Mouse (Mus musculus): Measurements from ENCODE around the gene Rap1b.
A peak's percentile ranks its signal among the peaks of the same experiment; 100 is the strongest.

The Rap1b gene

GRCm38 (mm10) chr10:117856001-117856720 lies 10.3 kb upstream of the Rap1b start:
- no peak for DNase-seq

DNA sequence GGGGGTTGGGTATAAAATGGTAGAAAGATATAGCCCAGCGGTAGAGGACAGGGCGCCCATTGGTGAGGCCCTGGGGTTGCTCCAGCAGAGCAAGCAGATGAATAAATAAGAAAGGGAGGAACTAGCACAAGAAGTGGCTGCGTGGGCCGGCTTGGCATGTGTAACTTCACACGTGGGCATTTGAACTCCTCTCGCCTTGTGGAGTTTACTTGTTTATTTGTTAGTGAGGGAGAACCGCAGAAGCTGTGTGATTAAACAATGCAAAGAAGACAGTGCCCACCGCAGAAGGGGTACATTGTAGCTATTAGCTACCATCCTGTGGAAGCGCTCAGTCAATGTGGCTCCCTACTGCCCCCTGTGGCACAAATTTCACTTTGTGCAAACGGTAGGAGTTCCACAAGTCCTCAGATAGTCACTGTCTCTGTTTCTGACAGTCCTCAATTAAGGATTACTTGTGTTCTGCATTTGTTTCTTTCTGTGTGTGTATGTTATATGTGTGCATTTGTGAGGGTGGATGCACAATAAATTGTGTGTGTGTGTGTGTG lies 6.9 kb upstream of the Rap1b start:
- DNase-seq = no peak

- no peak for DNase-seq
Observed at GRCm38 (mm10) chr10:117848981-117849380, 3.1 kb upstream of the Rap1b start.

DNA sequence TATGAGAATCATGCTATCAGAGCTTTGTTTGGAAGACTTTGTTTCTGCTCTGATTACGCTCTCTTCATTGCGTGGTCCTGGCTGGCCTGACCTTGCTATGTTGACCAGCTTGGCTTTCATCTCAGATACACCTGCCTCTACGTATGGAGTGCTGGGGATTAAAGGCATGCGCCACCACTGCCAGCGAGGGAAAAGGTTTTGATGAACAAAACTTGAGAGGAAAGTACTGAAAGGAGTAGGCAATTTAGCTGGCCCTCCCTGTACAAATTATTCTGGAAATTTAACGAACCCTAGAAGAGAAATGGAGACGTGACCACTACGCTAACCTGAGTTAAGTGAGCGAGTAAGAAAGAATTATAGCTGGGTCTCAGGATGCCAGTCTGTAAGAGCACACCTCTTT lies 961 bp upstream of the Rap1b start:
- DNase-seq = no peak

DNA sequence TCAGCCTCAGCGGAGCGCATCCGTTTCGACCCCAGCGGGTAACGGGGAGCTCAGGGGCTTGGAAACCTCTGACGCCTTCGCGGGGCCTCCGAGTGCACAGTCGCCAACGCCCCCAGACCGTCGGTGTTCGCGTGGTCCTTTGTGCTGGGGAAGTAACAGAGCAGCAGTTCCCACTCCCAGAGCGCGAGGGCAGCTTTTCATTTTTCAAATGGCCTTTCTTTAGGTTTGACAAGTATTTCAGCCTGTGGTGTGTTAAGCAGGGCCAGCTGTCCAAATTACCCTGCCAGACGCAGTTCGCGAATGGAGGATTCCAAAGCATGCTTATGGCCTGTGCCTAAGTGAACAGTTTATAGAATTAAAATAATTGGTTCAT lies 411 bp upstream of the Rap1b start:
- no peak for DNase-seq

DNA sequence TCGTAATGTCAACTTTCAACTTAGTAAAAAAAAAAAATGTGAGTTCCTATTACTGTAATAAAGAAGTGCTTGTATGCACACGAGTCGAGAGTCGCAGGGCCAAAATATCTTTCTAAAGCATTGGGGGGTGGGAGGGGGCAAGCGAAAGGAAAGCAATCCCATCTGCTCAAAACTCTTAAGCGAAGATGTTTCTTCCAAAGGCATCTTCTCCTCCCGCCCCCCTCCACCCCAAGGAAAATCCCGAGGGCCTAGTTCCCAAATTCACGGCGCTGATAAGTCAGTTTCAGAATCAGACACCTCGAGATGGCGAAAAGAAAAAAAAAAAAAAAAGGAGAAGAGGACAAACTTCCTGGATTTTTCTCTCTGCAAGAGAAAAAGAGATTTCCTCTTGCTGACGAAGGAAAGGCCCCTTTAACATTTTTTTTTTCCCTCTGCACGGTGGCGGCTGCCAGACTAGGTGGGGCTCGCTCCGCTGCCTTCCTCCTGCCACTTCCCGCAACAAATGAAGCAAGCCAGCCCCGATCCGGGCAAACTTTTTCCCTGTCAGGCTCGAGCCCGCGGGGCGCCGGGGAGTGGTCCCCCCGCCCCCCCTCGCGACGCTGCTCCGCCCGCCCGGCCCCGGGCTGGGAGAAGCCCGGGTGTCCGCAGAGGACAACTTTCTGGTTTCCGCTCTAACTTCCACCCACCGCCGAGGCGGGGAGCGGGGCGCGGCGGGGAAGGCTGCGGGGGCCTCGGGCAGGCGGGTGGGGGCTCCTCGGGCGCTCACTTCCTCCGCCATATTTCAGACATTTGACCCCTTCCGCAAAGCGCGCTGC lies 846 bp downstream of the Rap1b start:
- DNase-seq = peak; percentile 74 to 82

DNA sequence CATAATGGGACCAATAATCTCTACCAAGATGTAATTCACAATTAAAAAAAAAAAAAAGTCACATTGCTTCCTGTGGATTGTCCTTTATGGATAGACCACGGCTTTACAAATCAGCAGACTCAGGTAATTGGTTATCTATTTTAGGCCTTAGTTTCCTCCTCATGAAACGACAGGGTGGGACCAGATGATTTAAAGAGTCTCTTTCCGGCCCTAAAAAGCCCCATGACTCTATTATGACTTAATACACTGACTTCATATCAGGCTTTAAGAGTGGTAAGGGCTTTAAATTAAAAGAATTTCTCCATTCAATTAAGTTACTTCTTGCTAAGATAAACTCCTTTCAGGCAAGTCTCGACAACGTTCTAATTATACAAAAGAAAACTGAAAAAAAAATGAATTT lies 1.6 kb downstream of the Rap1b start:
- no peak for DNase-seq

GRCm38 (mm10) chr10:117843690-117844089 lies 2.1 kb downstream of the Rap1b start:
- DNase-seq = no peak

- no peak for DNase-seq
Observed at GRCm38 (mm10) chr10:117841765-117842164, 4.1 kb downstream of the Rap1b start.

- DNase-seq = no peak
Observed at GRCm38 (mm10) chr10:117840431-117840995, 5.3 kb downstream of the Rap1b start.

DNA sequence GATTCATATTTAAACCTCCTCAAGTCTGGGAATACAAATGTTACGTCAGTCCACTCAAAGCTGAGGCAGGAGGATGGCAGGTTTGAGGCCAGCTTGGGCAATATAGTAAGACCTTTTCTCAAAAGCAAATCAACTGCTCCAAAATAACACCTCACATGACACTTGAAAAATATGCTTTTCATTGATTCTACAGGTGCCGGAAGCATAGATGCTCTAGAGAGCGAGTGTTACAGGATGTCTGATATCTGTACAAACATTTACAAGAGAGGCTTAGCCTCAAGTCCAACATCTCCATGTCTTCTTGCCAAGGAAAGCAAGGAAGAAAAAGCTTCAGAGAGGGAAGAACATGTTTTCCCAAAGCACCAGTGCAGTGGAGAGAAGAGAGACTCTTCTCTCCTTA lies 6.1 kb downstream of the Rap1b start:
- no peak for DNase-seq

DNA sequence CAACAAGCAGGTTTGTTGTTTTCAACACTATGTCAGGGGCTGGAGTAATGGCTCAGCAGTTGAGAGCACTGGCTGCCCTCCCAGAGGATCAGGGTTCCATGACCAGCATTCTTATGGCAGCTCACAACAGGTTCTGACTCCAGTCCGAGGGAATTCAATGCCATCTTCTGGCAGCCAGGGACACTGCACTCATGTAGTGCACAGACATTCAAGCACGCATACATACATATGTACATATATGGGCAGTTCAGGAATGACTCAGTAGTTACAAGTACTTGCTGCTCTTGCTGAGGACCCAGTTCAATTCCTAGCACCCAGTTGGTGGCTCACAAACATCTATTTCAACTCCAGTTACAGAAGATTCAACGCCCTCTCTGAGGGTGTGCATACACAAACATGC lies 6.9 kb downstream of the Rap1b start:
- DNase-seq = no peak

DNA sequence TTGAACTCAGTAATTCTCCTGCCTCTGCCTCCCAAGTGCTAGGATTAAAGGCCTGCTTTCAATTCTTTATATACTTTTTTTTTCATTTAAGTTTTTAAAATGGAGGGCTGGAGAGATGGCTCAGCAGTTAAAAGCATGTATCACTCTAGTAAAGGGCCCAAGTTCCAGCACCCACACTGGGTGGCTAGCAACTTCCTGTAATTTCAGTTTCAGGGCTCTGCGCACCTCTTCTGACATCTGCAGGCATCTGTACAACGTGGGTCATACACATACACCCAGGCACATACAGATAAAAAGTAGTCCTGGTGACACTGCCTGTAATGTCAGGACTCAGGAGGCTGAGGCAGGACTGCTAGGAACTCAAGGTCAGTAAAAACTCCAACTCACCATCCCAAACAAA lies 9.5 kb downstream of the Rap1b start:
- DNase-seq = peak in 1 of 2 experiments; percentile 39

DNA sequence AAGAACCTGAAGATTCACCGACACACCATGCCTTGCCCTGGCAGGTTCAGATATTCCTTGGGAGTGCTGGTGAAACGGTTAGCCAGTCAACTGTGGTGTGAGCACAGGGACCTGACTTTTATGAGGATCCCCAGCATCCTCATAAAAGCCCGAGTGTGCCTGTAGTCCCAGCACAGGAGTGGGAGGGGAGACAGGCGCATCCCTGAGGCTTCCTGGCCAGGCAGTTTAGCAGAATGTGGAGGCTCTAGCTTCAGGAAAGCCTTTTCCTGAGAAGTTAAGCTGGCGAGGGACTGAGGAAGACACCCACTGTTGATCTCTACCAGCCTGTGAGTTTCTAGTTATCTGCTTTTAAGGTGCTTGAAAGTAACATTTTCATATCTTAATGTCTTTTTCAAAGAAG lies 10.4 kb downstream of the Rap1b start:
- DNase-seq = no peak

DNA sequence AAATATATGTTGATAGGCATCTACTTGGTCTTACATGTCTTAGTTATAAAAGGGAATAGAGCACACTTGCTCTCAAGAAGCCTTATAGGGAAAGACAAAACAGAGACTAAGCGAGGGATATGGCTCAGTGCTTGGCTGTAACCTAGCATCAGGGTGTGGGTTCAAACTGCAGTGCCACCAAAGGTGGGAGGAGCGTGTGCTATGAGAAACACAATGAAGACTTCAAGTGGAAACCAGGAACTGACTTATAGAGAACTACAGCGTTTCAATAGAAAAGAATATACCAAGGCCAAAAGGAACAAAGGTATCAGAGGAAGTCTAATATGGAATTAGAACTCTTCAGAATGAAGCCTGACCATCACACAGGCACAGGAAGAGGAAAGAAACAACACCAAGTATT lies 15.0 kb downstream of the Rap1b start:
- no peak for DNase-seq

GRCm38 (mm10) chr10:117829472-117830155 lies 16.2 kb downstream of the Rap1b start:
- no peak for DNase-seq

- no peak for DNase-seq
Observed at GRCm38 (mm10) chr10:117829022-117829421, 16.8 kb downstream of the Rap1b start.

- no peak for DNase-seq
Observed at GRCm38 (mm10) chr10:117828536-117828935, 17.3 kb downstream of the Rap1b start.

GRCm38 (mm10) chr10:117824647-117825046 lies 21.2 kb downstream of the Rap1b start:
- no peak for DNase-seq

DNA sequence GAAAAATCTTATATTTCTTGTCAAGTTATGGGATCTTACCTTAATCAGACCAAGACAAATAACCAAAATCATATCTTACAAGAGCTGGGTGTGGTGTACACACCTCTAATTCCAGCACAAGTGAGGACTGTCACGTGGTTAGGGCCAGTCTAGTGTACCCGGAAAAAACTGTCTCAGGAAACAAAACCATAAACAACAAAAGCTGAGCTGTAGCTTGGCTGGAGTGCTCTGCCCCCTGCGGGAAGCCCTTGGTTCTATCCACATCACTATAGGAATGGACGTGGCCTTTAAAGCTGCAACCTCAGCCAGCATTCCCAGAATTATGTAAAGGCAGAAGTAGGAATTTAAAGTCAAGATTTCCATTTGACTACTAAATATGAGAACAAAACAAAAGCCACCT lies 21.7 kb downstream of the Rap1b start:
- no peak for DNase-seq

DNA sequence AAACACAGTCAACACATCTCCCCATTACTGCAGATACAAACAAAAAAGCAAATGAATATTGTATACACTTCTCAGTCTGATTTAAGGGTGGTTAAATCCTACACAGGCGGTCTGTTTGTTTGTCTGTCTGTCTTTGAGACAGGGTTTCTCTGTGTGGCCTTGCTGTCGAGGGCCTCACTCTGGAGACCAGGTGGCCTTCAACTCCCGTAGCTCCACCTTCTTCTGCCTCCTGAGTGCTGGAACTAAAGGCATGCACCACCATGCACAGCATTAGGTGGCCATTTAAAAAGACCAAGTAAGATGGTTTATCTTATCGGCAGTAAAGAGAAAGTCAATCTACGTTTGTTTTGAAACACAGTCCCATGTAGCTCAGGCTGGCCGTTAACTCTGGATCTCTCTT lies 22.5 kb downstream of the Rap1b start:
- DNase-seq = no peak

GRCm38 (mm10) chr10:117818600-117818999 lies 27.2 kb downstream of the Rap1b start:
- DNase-seq = no peak

DNA sequence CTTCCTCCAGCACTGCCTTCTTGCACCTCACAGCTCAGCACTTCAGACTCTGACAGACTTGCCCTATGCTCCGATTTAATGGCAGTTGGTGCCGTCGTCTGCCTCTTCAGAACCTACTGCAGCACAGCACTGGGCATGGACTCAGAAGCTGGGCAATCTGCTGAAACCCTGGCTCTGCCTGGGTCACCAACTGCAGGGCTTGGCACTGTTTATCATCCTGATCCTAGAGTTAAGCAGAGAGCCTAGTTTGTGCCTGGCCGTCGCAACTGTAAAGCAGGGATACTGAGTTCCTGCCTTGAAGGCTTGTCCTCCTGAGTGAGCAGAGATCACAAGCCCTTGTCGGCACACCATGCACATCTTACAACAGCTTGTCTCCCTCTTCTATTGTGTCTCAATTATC lies 29.1 kb downstream of the Rap1b start:
- DNase-seq = no peak

Measured in thymus, postnatal 36 days (tissue).